24 mouse cellular contexts compared by ENCODE assay signal in the genomic region with DNA sequence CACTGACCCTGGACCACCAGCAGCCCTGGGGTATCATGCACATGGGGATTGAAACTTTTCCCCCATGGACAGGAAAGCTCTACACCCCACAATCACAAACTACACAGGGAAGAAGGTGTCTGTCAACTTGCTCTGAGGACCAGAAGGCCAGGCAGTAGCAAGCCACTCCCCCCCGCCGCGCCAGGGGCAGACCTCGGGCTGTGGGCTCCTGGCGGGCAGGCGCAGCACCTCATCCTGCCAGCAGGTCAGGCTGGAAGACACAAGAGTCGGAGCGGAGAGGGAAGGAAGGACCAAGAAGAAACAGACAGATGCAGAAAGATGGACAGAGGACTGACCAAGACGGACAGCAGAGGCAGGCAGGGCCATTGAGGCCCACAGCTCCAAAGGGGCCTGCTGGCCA. TPM values are rescaled to one million over a fixed set of nuclear protein-coding genes. Genes with fewer than 3 reads are reported as not detected.
DNase-seq lines count a peak whose midpoint lies in the region; ATAC-seq lines count a peak whose summit lies in the region.
"Had no signal": no experiment of that assay in that cellular context is flagged by ENCODE, and none has a peak within 500 bp of the region (broad histone marks: within the 10 kb centered on the region; RNA-seq: fewer than 3 reads in every experiment).

No protein-coding gene starts in this region.

- no peaks in the 10 kb centered on the region; the same call in 1 of the 2 replicates for H3K4me1 ChIP-seq in midbrain, embryonic 11.5 days (ENCODE audit: control insufficient read depth, insufficient read depth, low read length)
- peaks cover 16% of the 10 kb centered on the region for H3K4me1 ChIP-seq in midbrain, embryonic 10.5 days
- peaks cover 31% of the 10 kb centered on the region for H3K4me1 ChIP-seq in hindbrain, embryonic 13.5 days (replicated peaks)
- H3K4me1 ChIP-seq: embryonic facial prominence, embryonic 12.5 days had no signal

- DNase-seq in midbrain, embryonic 11.5 days (ENCODE audit: low spot score, missing footprints), result peak; percentile 73
- DNase-seq in midbrain, embryonic 10.5 days (ENCODE audit: low spot score), result no peak
- peak; percentile 37 for DNase-seq in ES-CJ7 (ENCODE audit: low read depth, low spot score)
- DNase-seq in R1 (ENCODE audit: low read depth, low spot score), result peak; percentile 53
- DNase-seq in spleen, postnatal 14 days (ENCODE audit: low spot score in 2 of 2), result no peak
- DNase-seq: adrenal gland, adult 8-10 months; adrenal gland, postnatal 14 days; adrenal gland, postnatal 36 days; B cell, adult 2 months; cerebellum, adult 11-12 months; cerebellum, adult 2 months; cerebellum, adult 9-10 months; cerebellum, postnatal 10 days; cerebellum, postnatal 25 days; forebrain, postnatal 0 days had no signal

- WGBS in midbrain, embryonic 11.5 days, result 95% methylated on average over 9 of the region's 9 CpGs
- WGBS in midbrain, embryonic 10.5 days, result 94% methylated on average over 9 of the region's 9 CpGs
- 98% methylated on average over 9 of the region's 9 CpGs for WGBS in hindbrain, embryonic 13.5 days

- H3K4me2 ChIP-seq in midbrain, embryonic 11.5 days, result no peak overlapping the region
- H3K4me2 ChIP-seq in hindbrain, embryonic 13.5 days, result no peak overlapping the region
- H3K4me2 ChIP-seq: embryonic facial prominence, embryonic 12.5 days; forebrain, embryonic 13.5 days; forebrain, embryonic 15.5 days had no signal

- H3K27ac ChIP-seq in midbrain, embryonic 11.5 days (ENCODE audit: low read depth, low read length), result no peak overlapping the region
- H3K27ac ChIP-seq in midbrain, embryonic 10.5 days (replicated peaks), result no peak overlapping the region
- no peak overlapping the region for H3K27ac ChIP-seq in hindbrain, embryonic 13.5 days
- H3K27ac ChIP-seq: embryonic facial prominence, embryonic 10.5 days; embryonic facial prominence, embryonic 12.5 days; forebrain, embryonic 13.5 days; forebrain, embryonic 15.5 days had no signal

- H3K36me3 ChIP-seq in midbrain, embryonic 11.5 days (ENCODE audit: control insufficient read depth, insufficient read depth, low read length), result peaks cover 60% of the 10 kb centered on the region
- H3K36me3 ChIP-seq in midbrain, embryonic 10.5 days, result peaks cover 100% of the 10 kb centered on the region
- peaks cover 94% of the 10 kb centered on the region for H3K36me3 ChIP-seq in hindbrain, embryonic 13.5 days

- no peak overlapping the region for H3K9ac ChIP-seq in midbrain, embryonic 11.5 days (ENCODE audit: low read length)
- H3K9ac ChIP-seq in hindbrain, embryonic 13.5 days, result no peak overlapping the region
- H3K9ac ChIP-seq: embryonic facial prominence, embryonic 12.5 days; forebrain, embryonic 13.5 days; forebrain, embryonic 15.5 days; forebrain, postnatal 0 days had no signal

- no peak overlapping the region for H3K4me3 ChIP-seq in midbrain, embryonic 11.5 days (ENCODE audit: low read depth, low read length)
- H3K4me3 ChIP-seq in midbrain, embryonic 10.5 days, result no peak overlapping the region
- no peak overlapping the region for H3K4me3 ChIP-seq in hindbrain, embryonic 13.5 days
- H3K4me3 ChIP-seq: embryonic facial prominence, embryonic 10.5 days; embryonic facial prominence, embryonic 12.5 days; forebrain, embryonic 13.5 days; forebrain, embryonic 15.5 days had no signal

- no peak for ATAC-seq in midbrain, embryonic 11.5 days (ENCODE audit: low FRiP score)
- no peak for ATAC-seq in hindbrain, embryonic 13.5 days (ENCODE audit: low FRiP score)
- ATAC-seq: activated CD4-positive, CD25-positive, alpha-beta regulatory T cell, adult 4 months; CD4-positive, CD25-positive, alpha-beta regulatory T cell, adult 4 months; forebrain, embryonic 13.5 days; forebrain, embryonic 15.5 days; forebrain, postnatal 0 days; Patski had no signal

- no peaks in the 10 kb centered on the region for H3K27me3 ChIP-seq in midbrain, embryonic 11.5 days (ENCODE audit: control insufficient read depth, insufficient read depth, low read length)
- H3K27me3 ChIP-seq in midbrain, embryonic 10.5 days (ENCODE audit: low read depth, poor library complexity, severe bottlenecking), result no peaks in the 10 kb centered on the region
- no peaks in the 10 kb centered on the region for H3K27me3 ChIP-seq in hindbrain, embryonic 13.5 days
- H3K27me3 ChIP-seq: CH12.LX; embryonic facial prominence, embryonic 12.5 days; forebrain, embryonic 13.5 days; forebrain, embryonic 15.5 days; Patski had no signal

- H3K9me3 ChIP-seq in midbrain, embryonic 11.5 days (ENCODE audit: control insufficient read depth, low read length), result no peaks in the 10 kb centered on the region
- H3K9me3 ChIP-seq in midbrain, embryonic 10.5 days (replicated peaks), result no peaks in the 10 kb centered on the region
- no peaks in the 10 kb centered on the region for H3K9me3 ChIP-seq in hindbrain, embryonic 13.5 days
- H3K9me3 ChIP-seq: embryonic facial prominence, embryonic 10.5 days; embryonic facial prominence, embryonic 12.5 days; forebrain, embryonic 13.5 days; forebrain, embryonic 15.5 days had no signal

RNA-seq across cellular contexts. Expression of a gene that starts 19.7 kb away (rescaled TPM):
- polyA plus RNA-seq in midbrain, embryonic 11.5 days (2014; fragmentation: Nextera tagmentation; extraction: Ambion mirVana), result 62.2 and 68.2 TPM in 2 replicates
- polyA plus RNA-seq in midbrain, embryonic 10.5 days (2016; fragmentation: Nextera tagmentation; extraction: Ambion mirVana), result 55.4 and 84.4 TPM in 2 replicates
- 120 and 132 TPM in 2 replicates for polyA plus RNA-seq in hindbrain, embryonic 13.5 days (2015; fragmentation: Nextera tagmentation; extraction: Ambion mirVana)

RNA-seq across cellular contexts. Expression of a gene that starts 23.0 kb away (rescaled TPM):
- polyA plus RNA-seq in midbrain, embryonic 11.5 days (2014; fragmentation: Nextera tagmentation; extraction: Ambion mirVana), result 0.25 and 0.30 TPM in 2 replicates
- 0.21 and 0.73 TPM in 2 replicates for polyA plus RNA-seq in midbrain, embryonic 10.5 days (2016; fragmentation: Nextera tagmentation; extraction: Ambion mirVana)
- 1.4 and 1.7 TPM in 2 replicates for polyA plus RNA-seq in hindbrain, embryonic 13.5 days (2015; fragmentation: Nextera tagmentation; extraction: Ambion mirVana)

RNA-seq across cellular contexts. Expression of a gene that starts 25.5 kb away (rescaled TPM):
- polyA plus RNA-seq in midbrain, embryonic 11.5 days (2014; fragmentation: Nextera tagmentation; extraction: Ambion mirVana), result 2.4 TPM in 2 replicates
- 5.1 and 6.5 TPM in 2 replicates for polyA plus RNA-seq in midbrain, embryonic 10.5 days (2016; fragmentation: Nextera tagmentation; extraction: Ambion mirVana)
- polyA plus RNA-seq in hindbrain, embryonic 13.5 days (2015; fragmentation: Nextera tagmentation; extraction: Ambion mirVana), result 4.9 and 6.8 TPM in 2 replicates

RNA-seq across cellular contexts. Expression of a gene that starts 38.0 kb away (rescaled TPM):
- polyA plus RNA-seq in midbrain, embryonic 11.5 days (2014; fragmentation: Nextera tagmentation; extraction: Ambion mirVana), result 0.81 and 1.2 TPM in 2 replicates
- 1.1 and 1.3 TPM in 2 replicates for polyA plus RNA-seq in midbrain, embryonic 10.5 days (2016; fragmentation: Nextera tagmentation; extraction: Ambion mirVana)
- 2.5 and 2.7 TPM in 2 replicates for polyA plus RNA-seq in hindbrain, embryonic 13.5 days (2015; fragmentation: Nextera tagmentation; extraction: Ambion mirVana)

RNA-seq across cellular contexts. Expression of a gene that starts 47.3 kb away (rescaled TPM):
- 0.54 and 0.75 TPM in 2 replicates for polyA plus RNA-seq in midbrain, embryonic 11.5 days (2014; fragmentation: Nextera tagmentation; extraction: Ambion mirVana)
- 0.79 and 0.93 TPM in 2 replicates for polyA plus RNA-seq in midbrain, embryonic 10.5 days (2016; fragmentation: Nextera tagmentation; extraction: Ambion mirVana)
- polyA plus RNA-seq in hindbrain, embryonic 13.5 days (2015; fragmentation: Nextera tagmentation; extraction: Ambion mirVana), result 0.53 and 0.66 TPM in 2 replicates
- polyA plus RNA-seq: CD4-positive, CD25-positive, alpha-beta regulatory T cell, adult 4 months had no signal

Comparison
In these comparisons a context has a peak if more than half of its experiments do, and no peak if none do; other contexts are left out.
1. DNase-seq: peak in midbrain, embryonic 11.5 days (single experiment), ES-CJ7 (single experiment) and R1 (single experiment); none in midbrain, embryonic 10.5 days (single experiment) and spleen, postnatal 14 days (0 of 2).